Mouse (Mus musculus) spleen, adult 2 months (tissue): Measurements from ENCODE around the gene Ggact.

Experiments used
- CTCF ChIP-seq: fragments of 200-500 bp; IDR thresholded peaks from 2 replicates; pipeline ENCODE4 v1.5.1; 2011; ENCODE audit warnings: mild to moderate bottlenecking, inconsistent platforms; ENCODE audit not compliant: insufficient read depth, insufficient read length, insufficient replicate concordance; ENCODE audit errors: extremely low read depth
- POLR2A ChIP-seq: fragments of 200-500 bp; IDR thresholded peaks from 2 replicates; pipeline ENCODE4 v1.6.1; 2011; ENCODE audit warnings: low read depth, low read length, inconsistent platforms

- TF ChIP-seq POLR2A: no peak
- no peak for TF ChIP-seq CTCF
These were observed 5.5 kb downstream of the Ggact start for GRCm38 (mm10) chr14:122908075-122908474.
